Mouse (Mus musculus): ENCODE measurements at regions not wholly inside any gene's neighbourhood (a gene's known extent, or its start where the extent isn't known, plus 50 kb on each side); places are given as distances from the start of the nearest gene placed in this dataset.

DNA sequence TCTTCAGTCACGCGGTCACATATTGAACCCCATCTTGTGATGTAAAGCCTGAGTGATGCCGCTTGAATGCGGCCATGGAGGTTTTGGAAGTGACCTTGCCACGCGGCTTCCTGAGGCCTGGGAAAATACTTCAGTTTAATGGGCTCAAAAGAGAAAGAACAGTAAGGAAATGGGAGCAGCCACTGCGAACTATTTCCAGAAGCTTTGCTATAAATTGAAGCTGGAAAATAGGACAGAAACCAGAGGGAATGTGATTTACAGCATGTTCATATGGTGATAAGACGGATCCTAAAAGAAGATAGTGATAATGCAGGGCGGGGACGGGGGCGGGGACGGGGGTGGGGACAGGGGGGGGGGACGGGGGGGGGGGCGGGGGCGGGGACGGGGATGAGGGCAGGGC lies 52.7 kb upstream of the Trpc4 start:
- DNase-seq (ENCODE audit: low spot score in 2 of 2) = peak in 1 of 2 experiments; percentile 3

- DNase-seq (ENCODE audit: low spot score in 2 of 2) = no peak
These were observed 72.2 kb upstream of the Trpc4 start for GRCm38 (mm10) chr3:54083634-54084033.

DNA sequence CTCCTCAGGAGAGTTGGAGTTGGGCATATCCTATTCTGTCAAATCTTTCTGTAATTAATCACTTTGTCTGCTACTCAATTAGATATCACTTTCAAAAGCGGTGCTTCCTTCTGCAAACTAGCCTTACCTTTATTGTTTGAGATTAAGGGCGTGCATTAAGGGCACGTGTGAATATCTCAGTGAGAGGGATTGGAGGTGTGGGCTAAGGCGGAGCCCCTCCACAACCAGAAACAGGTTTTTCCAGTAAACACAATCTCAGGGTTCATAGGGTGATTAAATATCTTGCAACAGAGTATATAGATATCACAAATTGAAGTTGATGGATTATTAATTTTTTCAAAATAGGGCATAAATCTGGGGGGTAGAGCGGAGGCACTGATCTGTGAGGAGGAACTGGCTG lies 79.4 kb upstream of the Trpc4 start:
- DNase-seq (ENCODE audit: low spot score in 2 of 2) = no peak

GRCm38 (mm10) chr3:54060653-54061052 lies 95.2 kb upstream of the Trpc4 start:
- no peak for DNase-seq (ENCODE audit: low spot score in 2 of 2)

- no peak for DNase-seq (ENCODE audit: low spot score in 2 of 2)
These were observed 101.5 kb upstream of the Trpc4 start for GRCm38 (mm10) chr3:54054376-54054775.

DNA sequence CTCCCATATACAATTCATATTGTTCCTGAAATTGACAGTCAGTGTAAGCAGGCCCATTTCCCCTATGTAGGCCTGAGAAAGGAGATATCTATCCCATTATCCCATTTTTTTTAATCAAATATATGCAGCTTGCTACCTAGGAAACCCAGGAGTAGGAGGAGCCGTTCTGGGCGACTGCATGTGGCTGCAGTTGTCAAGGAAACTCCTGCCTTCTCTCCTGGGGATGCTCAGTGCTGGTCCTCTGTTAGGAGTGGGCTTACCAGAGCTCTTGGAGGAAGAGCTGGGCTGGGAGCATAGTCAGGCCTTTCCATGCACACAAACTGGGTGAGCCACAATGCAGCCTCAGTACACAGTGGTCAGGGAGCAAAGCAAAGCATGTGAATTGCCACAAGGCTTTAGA lies 106.5 kb upstream of the Trpc4 start:
- peak in 1 of 2 experiments; percentile 24 for DNase-seq (ENCODE audit: low spot score in 2 of 2)

GRCm38 (mm10) chr3:54048091-54048670 lies 107.7 kb upstream of the Trpc4 start:
- DNase-seq (ENCODE audit: low spot score in 2 of 2) = no peak

- DNase-seq (ENCODE audit: low spot score in 2 of 2) = no peak
These were observed 128.5 kb upstream of the Trpc4 start for GRCm38 (mm10) chr3:54027365-54027764.

DNA sequence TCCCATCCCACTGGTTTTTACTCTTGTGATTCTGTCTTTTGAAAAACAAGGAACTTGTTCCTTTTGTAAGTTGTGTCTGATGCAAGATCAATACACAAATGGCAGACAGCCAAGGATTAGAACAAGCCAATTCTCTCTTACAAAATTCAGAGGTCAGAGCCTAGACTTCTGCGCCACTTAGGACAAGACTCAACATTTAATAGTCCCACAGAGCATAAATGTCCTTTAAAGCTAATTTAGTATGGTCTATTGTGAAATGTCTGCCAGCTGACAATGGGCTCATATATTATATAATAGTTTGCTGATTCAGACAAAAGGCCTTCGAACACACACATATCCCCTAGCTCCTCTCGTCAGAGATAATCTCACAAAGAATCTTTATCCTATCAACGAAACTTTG lies 135.6 kb upstream of the Trpc4 start:
- no peak for DNase-seq (ENCODE audit: low spot score in 2 of 2)

GRCm38 (mm10) chr3:54017943-54018649 lies 137.7 kb upstream of the Trpc4 start:
- DNase-seq (ENCODE audit: low spot score in 2 of 2) = no peak

DNA sequence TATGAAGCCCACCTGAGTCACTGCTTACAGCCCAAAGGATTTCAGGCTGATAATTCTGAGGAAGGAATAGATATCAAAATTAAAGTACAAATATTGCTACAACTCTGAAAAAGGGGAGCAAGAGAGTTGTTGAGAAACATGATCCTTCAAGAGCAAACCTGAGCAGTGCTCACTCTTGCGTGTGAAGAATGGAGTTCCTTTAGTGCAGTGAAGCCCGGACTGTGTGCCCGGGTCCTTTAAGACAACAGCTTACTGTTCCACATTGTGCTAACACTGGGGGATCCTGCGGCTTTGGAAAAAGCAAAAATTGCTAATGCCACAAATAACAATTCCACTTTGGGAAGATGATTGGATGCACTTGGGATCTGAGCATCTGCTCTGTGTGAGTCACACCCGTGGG lies 139.0 kb upstream of the Trpc4 start:
- no peak for DNase-seq (ENCODE audit: low spot score in 2 of 2)

GRCm38 (mm10) chr3:54011016-54011415 lies 144.8 kb upstream of the Trpc4 start:
- no peak for DNase-seq (ENCODE audit: low spot score in 2 of 2)

DNA sequence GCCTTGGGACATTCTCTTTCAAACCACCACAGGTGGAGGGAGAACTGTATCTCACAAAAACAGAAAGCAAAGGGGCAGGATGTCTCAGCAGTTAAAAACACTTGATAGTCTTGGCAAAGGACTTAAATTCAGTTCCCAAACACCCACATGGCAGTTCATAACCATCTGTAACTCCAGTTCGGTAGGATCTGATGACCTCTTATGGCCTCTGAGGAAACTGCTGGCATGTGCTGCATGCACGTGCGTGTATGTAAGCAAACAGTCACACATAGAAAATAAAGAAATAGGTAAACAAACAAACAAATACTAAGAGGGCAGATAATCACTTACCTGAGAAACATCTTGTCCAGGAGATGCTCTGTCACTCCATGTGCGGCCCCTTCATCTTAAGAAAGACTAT lies 129.4 kb upstream of the Ufm1 start:
- DNase-seq (ENCODE audit: low spot score in 2 of 2) = no peak

GRCm38 (mm10) chr3:53988796-53989195 lies 125.2 kb upstream of the Ufm1 start:
- DNase-seq (ENCODE audit: low spot score in 2 of 2) = peak in 1 of 2 experiments; percentile 3

DNA sequence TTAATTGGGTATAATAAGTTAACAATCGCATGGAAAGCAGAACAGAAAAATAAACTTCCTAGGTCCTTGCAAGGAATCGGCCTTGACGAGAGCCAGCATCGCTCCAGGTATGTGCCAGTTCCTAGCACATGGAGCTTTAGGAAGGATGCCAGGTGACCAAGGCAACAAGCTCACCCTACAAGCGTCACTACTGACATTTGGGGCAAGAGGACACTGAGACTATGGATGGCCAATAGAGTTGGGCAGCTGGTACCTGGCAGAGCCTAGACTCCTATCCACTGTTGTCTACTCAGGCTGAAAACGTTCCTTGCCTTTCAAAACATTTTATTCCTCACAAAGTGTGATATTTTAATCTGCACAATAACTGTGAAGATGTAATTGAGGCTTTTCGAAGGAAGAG lies 124.6 kb upstream of the Ufm1 start:
- peak in 1 of 2 experiments; percentile 17 for DNase-seq (ENCODE audit: low spot score in 2 of 2)

- DNase-seq (ENCODE audit: low spot score in 2 of 2) = no peak
These were observed 123.7 kb upstream of the Ufm1 start for GRCm38 (mm10) chr3:53987316-53987715.

- no peak for DNase-seq (ENCODE audit: low spot score in 2 of 2)
These were observed 121.3 kb upstream of the Ufm1 start for GRCm38 (mm10) chr3:53984743-53985550.

DNA sequence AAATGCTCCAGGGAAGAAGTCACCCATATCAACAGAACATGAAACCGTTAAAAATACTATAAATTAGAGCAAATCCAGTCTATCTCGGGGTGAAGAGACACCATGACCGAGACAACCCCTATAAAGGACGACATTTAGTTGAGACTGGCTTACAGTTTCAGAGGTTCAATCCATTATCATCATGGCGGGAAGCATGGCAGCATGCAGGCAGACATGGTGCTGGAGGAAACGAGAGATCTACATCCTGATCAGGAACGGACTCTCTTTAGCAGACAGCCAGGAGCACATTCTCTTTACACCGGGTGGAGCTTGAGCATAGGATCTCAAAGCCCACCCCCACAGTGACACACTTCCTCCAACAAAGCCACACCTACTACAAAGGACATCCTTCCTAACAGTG lies 118.7 kb upstream of the Ufm1 start:
- no peak for DNase-seq (ENCODE audit: low spot score in 2 of 2)

- no peak for DNase-seq (ENCODE audit: low spot score in 2 of 2)
These were observed 118.0 kb upstream of the Ufm1 start for GRCm38 (mm10) chr3:53981585-53981984.

DNA sequence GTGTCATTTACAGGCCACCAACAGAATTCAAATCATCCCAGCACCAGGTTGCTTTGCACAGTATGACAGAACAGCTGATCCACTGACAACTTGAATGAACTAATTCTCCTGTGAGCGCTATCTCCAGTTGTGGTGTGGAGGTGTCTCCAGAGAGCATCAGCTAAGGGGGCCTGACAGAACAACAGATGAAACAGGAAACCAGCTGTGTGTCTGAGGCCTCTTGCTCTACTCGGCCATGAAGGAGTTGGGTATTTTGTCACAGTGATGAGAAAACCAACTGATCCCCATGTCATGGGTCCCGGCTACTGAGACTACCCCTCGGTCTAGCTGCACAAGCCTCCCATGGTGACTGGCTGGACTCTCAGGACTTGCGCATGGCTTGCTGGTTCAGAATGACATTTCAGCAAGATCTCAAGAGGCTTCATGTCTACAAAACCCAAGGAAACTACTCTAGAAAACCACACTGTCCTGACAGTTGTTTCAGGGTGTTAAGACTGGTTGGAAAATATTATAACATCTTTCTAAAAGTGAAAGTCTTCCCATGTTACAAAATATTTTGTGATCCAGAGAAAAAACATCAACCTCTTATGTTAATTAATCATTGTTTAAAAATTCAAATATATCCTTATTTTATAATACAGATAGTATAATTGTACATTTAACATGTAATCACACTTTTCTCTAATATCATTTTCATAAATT lies 113.9 kb upstream of the Ufm1 start:
- DNase-seq (ENCODE audit: low spot score in 2 of 2) = no peak

DNA sequence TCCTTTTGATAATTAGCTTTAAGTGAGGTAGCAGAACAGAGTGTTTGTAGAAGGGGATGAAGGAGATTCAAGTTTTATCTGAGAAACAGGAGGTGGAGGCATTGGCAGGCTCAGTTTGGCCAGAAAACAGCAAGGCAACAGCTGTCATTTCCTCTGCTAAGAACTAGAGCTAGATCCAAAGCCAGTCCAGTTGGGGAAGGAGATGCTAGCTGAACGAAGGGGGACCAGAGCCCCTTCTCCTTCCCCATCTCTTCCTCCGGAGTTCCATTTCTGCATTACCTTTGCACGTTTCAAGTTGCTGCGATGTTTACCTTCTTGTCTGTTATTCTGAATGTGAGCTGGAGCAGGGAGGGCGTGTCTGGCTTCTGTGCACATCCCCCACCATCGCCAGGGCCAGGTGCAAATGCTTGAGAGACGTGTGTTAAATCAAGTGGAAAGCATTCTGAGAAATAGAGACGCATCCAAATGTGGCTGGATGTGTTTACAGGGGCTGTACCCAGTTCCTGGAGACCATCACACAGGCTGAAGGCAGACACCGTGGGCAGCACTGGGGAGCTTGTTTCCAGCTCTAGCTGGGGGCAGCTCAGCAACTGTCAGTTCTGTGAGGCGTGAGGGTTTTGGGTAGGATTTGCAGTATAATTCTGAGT lies 111.4 kb upstream of the Ufm1 start:
- peak in 1 of 2 experiments; percentile 16 for DNase-seq (ENCODE audit: low spot score in 2 of 2)
